Mouse (Mus musculus) forebrain, embryonic 14.5 days (tissue): Measurements from ENCODE around the gene Frk. TPM values are rescaled to one million over a fixed set of nuclear protein-coding genes. Genes with fewer than 3 reads are reported as not detected.

Experiments used
- polyA plus RNA-seq: library from polyadenylated mRNA; unstranded; fragments of >200 nt; fragmentation: Nextera tagmentation; extraction: Ambion mirVana; gene quantifications from 2 replicates; pipeline ENCODE4 v1.2.1, GENCODE M21; 2014

Gene Frk
- polyA plus RNA-seq, 1 experiment from 2014 or later: 0.60 TPM

Other genes starting within 250 kb of the Frk start
- 70.6 and 75.6 TPM in 2 replicates for gene Tspyl1, start 201.2 kb upstream of the Frk start, polyA plus RNA-seq
- 88.2 and 103 TPM in 2 replicates for gene Tspyl4, start 186.0 kb upstream of the Frk start, polyA plus RNA-seq
- not detected in 2 replicates for gene Col10a1, start 93.4 kb upstream of the Frk start, polyA plus RNA-seq
- gene Nt5dc1, start 64.8 kb upstream of the Frk start, polyA plus RNA-seq: 2.0 and 3.6 TPM in 2 replicates